Mouse (Mus musculus) MEL-GATA-1-ER (cell line): ENCODE results near the gene Gm42957.
"Not testable (repeated sequence)": the region's sequence is repeated elsewhere in the genome, so short reads cannot be mapped to it uniquely, and the experiment has no call there.

Experiments
- DNase-seq: peaks from one replicate; pipeline ENCODE4 v3.0.0-alpha.2; 2012; ENCODE audit warnings: low read depth; ENCODE audit errors: extremely low read depth

Gm42957 gene

DNA sequence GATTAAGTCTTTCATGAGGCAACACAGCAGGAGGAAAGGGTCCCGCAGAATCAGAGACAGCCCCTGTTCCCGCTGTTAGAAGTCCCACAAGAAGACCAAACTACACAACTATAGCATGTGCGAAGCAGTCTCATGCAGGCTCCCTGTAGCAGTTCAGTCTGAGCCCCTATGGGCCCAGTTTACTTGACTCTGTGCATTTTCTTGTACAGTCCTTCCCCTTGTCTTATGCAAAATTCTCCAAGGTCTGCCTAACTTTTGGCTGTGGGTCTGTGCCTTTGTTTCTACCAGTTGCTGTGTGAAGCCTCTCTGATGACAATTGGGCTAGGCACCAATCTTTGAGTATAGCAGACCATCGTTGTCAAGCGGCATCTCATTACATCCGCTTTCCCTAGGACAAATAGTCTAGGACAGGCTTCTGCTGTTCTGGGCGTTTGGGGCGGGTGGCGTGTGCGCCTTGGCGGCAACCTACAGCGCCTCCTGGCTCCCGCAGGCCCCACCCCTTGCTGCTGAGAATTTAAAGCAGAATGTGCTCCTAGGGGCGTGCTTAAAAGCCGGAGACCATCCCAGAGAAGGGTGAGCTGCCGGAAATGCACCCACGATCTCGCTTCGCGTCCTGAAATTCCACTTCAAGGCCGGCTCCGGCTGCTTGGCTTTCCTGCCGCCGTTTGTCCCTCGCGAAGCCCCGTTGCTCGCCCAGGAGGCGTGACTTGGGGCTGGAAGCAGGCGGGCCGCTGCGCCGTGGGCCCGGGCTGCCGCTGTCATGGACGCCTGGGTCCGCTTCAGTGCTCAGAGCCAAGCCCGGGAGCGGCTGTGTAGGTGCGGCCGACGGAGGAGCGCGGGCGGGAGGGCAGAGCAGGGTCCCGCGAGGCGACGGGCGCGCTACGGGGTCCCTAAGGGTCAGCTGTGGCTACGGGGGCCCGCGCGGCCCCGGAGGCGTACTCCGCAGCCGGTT is at the start of gene Gm42957, which contains the start of gene Pex11b:
Gene Gm42957 (plus strand): TSS at position 547 of the 952 bp plus-strand sequence.
Gene Pex11b (plus strand): TSS at position 449 of the 952 bp plus-strand sequence.
- peak; percentile 95 for DNase-seq

- DNase-seq: no peak
These were observed 44.6 kb upstream of the Gm42957 start for GRCm38 (mm10) chr3:96590657-96591056.

DNA sequence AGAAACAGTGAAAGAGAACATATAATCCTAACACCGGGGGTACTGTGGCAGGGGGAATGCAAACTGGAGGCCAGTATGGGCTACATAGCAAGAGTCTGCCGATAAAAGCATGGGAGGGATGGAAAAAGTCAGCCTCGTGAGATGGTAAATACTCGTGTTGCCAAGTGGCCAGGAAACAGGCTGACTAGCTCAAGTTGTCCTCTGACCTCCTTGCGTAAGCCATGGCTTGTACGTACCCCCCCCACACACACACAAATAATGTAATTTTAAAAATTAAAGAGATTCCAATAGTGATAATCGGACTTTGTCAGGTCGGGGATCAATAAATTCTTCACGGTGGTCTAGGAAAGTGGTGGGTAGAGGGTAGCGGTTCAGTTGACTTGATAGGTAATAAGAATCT is 41.9 kb upstream of the Gm42957 start:
- peak; percentile 67 for DNase-seq

DNA sequence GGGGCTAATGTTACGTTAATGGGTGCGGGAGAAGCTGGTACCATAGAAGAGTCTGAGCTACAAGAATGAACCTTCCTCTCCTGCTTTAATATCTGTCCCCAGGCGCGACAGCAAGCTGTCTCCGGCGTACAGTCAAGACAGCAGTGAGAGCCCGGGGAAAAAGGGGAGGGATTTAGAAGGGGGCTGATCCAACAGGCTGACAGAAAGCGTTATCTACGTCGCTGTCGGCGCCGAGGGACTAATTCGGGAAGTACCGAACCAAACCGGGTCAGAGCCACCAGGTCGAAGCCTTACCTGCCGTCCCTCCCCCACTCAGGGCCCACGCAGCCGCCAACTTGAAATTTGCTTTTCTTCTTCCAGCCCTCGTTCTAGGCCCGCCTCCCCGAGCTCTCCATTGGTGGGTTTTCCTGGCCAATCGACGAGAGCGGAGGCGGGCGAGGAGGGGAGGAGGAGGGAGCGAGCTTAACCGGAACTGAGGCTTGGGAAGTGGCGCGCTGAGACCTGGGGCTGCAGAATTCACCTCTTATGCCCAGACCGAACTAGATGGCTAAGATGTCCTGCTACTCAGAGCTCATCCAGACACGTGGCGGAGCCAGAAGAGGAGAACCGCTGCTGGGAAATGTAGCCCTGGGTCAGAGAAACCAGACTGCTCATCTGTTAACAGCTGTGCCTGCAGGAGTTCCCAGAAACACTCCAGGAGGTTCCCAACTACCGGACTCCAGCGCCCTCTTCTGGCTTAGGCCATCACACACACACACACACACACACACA is 41.3 kb upstream of the Gm42957 start, which contains the start of gene Polr3gl:
Gene Polr3gl (minus strand): TSS at position 392 of the 771 bp plus-strand sequence.
- peak; percentile 98 for DNase-seq

DNA sequence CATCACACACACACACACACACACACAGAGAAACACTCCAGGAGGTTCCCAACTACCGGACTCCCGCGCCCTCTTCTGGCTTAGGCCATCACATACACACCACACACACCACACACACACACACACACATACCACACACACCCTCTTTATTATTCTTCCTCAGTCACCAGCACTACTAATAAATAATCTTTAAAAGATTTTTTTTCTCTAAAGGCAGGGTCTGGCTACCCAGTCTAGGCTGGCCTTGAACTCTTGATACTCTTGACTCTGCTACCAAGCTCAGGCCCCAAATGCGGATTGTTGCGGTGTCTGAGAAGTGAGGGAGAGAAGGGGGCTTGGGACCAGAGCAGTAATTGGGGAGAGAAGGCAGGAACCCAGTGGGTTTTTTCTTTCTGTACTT is 40.4 kb upstream of the Gm42957 start:
- no peak for DNase-seq

DNA sequence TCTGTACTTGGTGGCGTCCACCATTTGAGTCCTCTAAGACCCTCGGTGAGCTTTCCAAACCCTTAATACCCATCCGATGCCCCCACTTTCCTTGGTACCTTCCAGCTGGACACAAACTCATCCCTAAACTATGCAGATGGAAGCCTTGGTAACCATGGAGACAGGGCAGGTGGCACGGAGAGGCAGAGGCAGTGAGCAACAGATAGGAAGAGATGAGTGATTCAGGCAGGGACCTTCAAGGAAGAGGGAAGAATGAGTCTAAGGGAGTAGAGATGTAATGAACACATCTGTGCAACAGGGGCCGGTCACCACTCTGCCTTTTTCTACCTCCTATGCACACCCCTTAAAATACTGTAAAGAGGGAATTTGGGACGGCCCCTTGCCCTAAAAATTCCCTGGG is 39.6 kb upstream of the Gm42957 start:
- DNase-seq: no peak

DNA sequence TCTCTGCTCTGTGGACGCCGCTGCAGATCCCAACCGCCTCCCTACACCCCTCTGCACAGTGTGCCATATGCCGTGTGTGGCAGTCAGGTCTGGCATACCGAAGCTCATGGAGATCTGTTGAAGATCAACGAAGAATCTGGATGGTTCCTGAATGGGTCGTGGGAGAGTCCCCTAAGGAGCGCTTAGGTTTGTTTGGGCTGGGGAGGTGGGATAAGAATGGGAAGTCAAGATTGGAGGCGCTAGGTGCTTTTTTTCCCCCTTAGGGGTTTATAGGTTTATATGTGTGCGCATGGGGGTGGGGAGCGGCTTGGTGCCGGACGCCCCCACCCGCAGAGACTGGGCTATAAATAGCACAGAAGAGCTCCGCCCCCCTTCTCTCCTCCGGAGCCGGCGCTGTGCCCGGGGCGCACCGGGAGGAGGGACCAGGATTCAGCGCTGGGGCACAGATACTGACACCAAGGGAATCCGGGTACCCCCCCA is 39.0 kb upstream of the Gm42957 start, which contains the start of gene Ankrd34a:
Gene Ankrd34a (plus strand): TSS at position 409 of the 480 bp plus-strand sequence.
- no peak for DNase-seq

GRCm38 (mm10) chr3:96596855-96597254 is 38.4 kb upstream of the Gm42957 start:
- no peak for DNase-seq

GRCm38 (mm10) chr3:96597435-96597891 is 37.8 kb upstream of the Gm42957 start:
- peak; percentile 59 for DNase-seq

- DNase-seq: no peak
These were observed 36.9 kb upstream of the Gm42957 start for GRCm38 (mm10) chr3:96598156-96599068.

DNA sequence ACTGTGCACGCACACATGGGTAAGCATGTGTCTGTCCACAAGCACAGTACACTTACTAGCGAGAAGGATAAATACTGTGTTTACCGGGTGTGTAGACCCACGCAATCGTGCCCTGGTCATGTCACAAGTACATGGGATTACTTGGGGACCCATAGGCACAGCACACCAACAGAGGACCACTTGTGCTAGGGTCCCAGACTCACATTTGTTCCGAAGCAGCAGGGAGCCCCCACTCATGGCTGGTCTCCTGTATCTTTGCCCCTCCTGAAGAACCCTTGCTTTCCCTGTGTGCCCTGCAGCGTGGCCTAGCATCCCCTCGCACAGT is 36.2 kb upstream of the Gm42957 start:
- no peak for DNase-seq

- no peak for DNase-seq
These were observed 35.9 kb upstream of the Gm42957 start for GRCm38 (mm10) chr3:96599411-96599810.

DNA sequence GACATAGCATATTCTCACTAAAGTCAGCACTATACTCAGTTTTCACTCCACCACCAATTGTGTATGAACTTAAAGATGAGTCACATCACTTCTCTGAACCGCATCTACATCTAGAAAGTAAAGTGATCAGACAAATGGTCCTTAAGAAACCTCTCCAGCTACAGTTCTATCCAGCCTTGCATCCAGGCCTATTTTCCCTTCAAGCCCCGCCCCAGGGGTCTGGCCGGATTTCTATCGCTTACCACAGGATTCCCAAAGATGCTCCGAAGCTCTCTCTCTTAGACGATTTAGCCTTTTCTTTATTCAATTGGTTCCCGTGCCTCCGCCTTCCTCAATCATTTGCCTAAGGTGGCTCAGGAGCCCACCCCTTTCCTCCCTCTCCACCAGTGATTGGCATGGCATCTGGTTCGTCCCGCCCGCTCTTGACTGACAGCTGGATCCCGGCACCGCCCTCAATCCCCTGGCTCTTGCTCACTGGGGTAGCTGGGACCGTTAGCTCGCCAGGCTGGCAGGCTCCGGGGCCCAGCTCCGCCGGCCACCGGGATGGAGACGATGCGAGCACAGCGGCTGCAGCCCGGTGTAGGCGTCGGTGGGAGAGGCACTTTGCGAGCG is 34.5 kb upstream of the Gm42957 start, which contains the start of gene Lix1l:
Gene Lix1l (plus strand): TSS at position 511 of the 612 bp plus-strand sequence.
- peak; percentile 100 for DNase-seq

- DNase-seq: peak; percentile 68
These were observed 34.0 kb upstream of the Gm42957 start for GRCm38 (mm10) chr3:96601251-96601787.

- no peak for DNase-seq
These were observed 33.2 kb upstream of the Gm42957 start for GRCm38 (mm10) chr3:96601941-96602703.

- DNase-seq: no peak
These were observed 32.6 kb upstream of the Gm42957 start for GRCm38 (mm10) chr3:96602704-96603084.

GRCm38 (mm10) chr3:96603311-96603710 is 32.0 kb upstream of the Gm42957 start:
- DNase-seq: no peak

GRCm38 (mm10) chr3:96606007-96606406 is 29.3 kb upstream of the Gm42957 start:
- not testable (repeated sequence) for DNase-seq

DNA sequence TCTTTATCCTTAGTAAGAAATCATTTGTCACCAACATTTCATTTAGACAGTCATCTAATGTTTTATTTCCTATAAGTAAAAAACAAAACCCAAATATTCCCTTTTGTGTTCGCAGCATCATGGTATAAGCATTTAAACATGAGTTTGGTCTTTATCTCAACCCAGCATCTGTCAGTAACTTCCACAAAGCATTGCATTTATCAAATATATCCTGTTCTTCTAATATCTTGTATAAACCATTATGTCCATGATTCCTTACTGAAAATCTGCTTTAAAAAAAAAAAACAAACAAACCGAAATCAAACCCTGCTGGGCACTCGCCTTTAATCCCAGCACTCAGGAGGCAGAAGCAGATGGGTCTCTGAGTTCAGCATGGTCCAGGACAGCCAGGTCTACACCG is 28.7 kb upstream of the Gm42957 start:
- DNase-seq: no peak
